Mouse (Mus musculus): ENCODE measurements at regions not wholly inside any gene's neighbourhood (a gene's known extent, or its start where the extent isn't known, plus 50 kb on each side); places are given as distances from the start of the nearest gene placed in this dataset.
"Not testable (repeated sequence)": the region's sequence is repeated elsewhere in the genome, so short reads cannot be mapped to it uniquely, and the experiment has no call there.

GRCm38 (mm10) chr6:133724627-133725026 is 128.9 kb downstream of the Kap start:
- not testable (repeated sequence) for H3K27me3 ChIP-seq (replicated peaks; ENCODE audit: control insufficient read depth, insufficient read depth, low read length); DNase-seq (ENCODE audit: low spot score); H3K9ac ChIP-seq (ENCODE audit: low read depth, low read length); H3K36me3 ChIP-seq (ENCODE audit: control insufficient read depth, insufficient read depth, low read length); H3K4me3 ChIP-seq (ENCODE audit: low read depth, low read length); H3K27ac ChIP-seq (replicated peaks; ENCODE audit: low read depth, low read length); ATAC-seq (ENCODE audit: low read depth); H3K4me1 ChIP-seq (ENCODE audit: control insufficient read depth, insufficient read depth, low read length); H3K9me3 ChIP-seq (ENCODE audit: control insufficient read depth, low read length); H3K4me2 ChIP-seq (ENCODE audit: low read depth, low read length)
- 66% methylated on average over 6 of the region's 6 CpGs for WGBS

- not testable (repeated sequence) for H3K4me3 ChIP-seq (ENCODE audit: low read depth, low read length); H3K9me3 ChIP-seq (ENCODE audit: control insufficient read depth, low read length); H3K27me3 ChIP-seq (replicated peaks; ENCODE audit: control insufficient read depth, insufficient read depth, low read length); H3K27ac ChIP-seq (replicated peaks; ENCODE audit: low read depth, low read length); ATAC-seq (ENCODE audit: low read depth); H3K9ac ChIP-seq (ENCODE audit: low read depth, low read length); H3K4me1 ChIP-seq (ENCODE audit: control insufficient read depth, insufficient read depth, low read length); H3K36me3 ChIP-seq (ENCODE audit: control insufficient read depth, insufficient read depth, low read length)
- DNase-seq (ENCODE audit: low spot score) = peak; percentile 7
- H3K4me2 ChIP-seq (ENCODE audit: low read depth, low read length) = peak overlapping the region; percentile 29; the same call in 1 of the 2 replicates
- WGBS = 1% methylated on average over 8 of the region's 8 CpGs
Observed at GRCm38 (mm10) chr6:133706712-133707111, 146.8 kb downstream of the Kap start.

- no peaks in the 10 kb centered on the region for H3K9me3 ChIP-seq (ENCODE audit: control insufficient read depth, low read length)
- WGBS = 46% methylated on average over 2 of the region's 2 CpGs
- ATAC-seq (ENCODE audit: low read depth) = no peak
Observed at GRCm38 (mm10) chr6:133701625-133702024, 151.9 kb downstream of the Kap start.

More at GRCm38 (mm10) chr6:133701625-133702024, 151.9 kb downstream of the Kap start:
- no peaks in the 10 kb centered on the region for H3K4me1 ChIP-seq (ENCODE audit: control insufficient read depth, insufficient read depth, low read length)
- H3K9ac ChIP-seq (ENCODE audit: low read depth, low read length) = no peak overlapping the region
- no peak overlapping the region for H3K4me3 ChIP-seq (ENCODE audit: low read depth, low read length)
- H3K4me2 ChIP-seq (ENCODE audit: low read depth, low read length) = no peak overlapping the region
- DNase-seq (ENCODE audit: low spot score) = peak; percentile 5
- H3K27ac ChIP-seq (replicated peaks; ENCODE audit: low read depth, low read length) = no peak overlapping the region
- no peaks in the 10 kb centered on the region for H3K27me3 ChIP-seq (replicated peaks; ENCODE audit: control insufficient read depth, insufficient read depth, low read length)
- H3K36me3 ChIP-seq (ENCODE audit: control insufficient read depth, insufficient read depth, low read length) = no peaks in the 10 kb centered on the region

Data from embryonic facial prominence, embryonic 14.5 days (tissue).